Mouse (Mus musculus): ENCODE results near the gene Dlg1.

Dlg1 gene

DNA sequence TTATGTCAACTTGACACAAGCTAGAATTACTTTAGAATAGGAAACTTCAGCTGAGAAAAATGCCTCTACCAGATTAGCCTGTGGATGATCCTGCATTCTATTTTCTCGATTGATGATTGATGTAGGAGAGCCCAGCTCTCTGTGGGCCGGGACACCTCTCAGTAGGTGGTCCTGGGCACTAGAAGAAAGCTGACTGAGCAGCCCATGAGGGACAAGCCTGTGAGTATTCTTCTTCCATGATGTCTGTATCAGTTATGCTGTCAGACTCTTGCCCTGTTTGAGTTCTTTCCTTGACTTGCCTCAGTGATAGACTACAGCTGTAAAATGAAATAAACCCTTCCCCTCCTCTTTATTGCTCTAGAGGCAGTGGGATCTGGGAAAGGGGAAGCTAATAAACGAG lies 74.5 kb downstream of the Dlg1 start:
- DNase-seq (ENCODE audit: low spot score) = no peak

DNA sequence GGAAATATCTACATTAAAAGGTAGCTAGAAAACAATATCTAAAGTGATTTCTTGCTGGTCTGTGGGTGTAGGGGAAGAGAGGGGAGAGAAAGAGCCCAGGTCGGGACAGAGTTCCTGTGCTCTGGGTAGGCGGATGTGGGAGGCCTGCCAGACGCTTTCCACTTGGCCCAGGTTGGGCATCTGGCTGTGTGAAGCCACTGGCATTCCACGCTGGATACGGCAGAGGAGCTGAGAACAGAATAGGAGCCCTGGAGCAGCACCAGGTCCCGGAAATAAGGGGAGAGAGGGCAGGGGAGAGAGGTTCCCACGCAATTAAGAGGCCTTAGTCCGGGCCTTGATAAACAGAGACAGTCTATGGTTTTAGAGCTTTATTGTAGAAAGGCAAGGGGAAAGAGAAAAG lies 77.0 kb downstream of the Dlg1 start:
- DNase-seq (ENCODE audit: low spot score) = no peak

DNA sequence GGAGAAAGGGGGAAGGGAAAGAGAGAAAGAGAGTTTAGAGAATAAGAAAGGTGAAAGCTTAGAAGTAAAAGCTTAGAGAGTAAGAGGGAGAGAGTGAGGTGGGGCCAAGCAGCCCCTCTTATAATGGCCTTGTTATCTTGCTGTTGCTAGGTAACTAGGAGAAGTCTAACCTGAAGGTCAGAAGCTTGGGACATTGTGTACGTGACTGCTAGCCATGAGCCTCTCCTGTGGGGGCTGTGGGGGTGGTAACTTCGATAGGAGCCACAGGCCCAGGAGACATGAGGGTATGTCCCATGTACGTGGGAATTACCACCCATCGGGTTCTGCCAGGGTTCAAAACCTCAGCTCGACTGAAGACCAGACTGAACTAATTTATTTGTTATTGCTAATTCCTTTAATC lies 77.5 kb downstream of the Dlg1 start:
- DNase-seq (ENCODE audit: low spot score) = no peak

DNA sequence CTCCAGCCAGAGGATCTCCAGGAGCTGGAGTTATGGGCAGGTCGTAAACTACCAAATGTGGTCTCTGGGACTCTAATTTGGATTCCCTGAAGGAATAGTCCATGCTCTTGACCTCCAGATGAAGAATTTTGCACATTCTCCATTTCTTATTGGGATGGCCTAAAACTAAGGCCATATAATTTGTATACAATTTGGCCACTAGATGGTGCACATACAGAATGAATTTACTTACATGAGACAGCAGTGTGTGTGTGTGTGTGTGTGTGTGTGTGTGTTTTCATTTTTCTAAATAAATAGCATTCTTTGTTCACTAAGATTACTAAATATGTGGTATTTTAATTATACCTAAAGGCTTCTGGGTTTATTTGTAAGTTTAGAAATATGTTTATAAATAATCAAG lies 87.3 kb downstream of the Dlg1 start:
- no peak for DNase-seq (ENCODE audit: low spot score)

DNA sequence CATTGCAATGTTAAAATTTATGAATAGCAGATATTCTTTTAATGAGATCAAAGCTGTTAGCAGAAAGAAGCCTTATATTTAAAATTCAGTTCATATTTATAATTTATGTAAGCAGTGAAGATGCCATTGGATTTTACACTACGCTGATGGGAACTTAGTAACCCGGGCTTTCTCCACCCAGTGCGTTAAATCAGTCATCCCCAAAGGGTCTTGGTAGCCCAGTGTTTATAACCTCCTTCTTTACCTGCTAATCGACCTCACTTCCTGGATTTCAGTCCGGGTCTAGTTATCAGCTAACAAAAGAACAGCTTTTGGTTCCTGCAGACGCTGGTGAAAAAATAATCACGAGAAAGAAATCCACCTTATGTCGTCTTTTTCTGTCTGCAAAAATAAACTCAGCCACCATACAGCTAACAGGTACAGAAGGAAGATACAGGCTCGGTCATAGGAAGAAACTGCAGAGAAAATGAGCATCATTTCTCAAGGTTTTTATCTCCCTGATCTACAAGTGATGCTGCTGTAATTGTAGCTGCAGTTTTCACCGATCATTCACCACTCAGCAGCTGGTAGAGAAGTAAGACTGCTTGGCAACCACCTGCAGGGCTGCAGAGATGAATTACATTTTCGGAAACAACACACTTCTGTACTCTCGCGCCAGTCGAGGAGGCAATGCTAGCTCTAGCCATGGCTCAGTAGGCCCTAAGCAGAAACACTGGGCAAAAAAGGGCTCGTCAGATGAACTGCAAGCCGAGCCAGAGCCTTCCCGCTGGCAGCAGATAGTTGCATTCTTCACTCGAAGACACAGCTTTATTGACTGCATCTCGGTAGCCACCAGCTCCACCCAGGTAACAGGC lies 91.2 kb downstream of the Dlg1 start:
- DNase-seq (ENCODE audit: low spot score) = no peak

DNA sequence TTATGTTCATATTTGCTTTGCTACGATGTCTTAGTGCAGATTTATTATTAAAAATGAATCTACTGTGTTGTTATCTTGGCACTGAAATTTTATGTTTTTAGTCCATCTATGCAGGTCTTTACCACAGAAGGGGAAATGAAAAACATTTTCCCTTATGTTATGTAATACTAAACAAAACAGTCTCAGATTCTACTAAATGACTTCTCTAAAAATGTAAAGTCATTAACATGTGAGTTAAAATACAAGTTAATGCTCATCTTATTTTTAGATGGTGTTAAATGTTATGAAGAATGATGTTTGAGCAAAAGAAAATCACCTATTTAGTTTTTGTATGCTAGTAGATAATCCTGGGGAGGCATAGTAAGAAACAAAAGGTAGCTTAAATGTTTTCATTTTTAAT lies 91.8 kb downstream of the Dlg1 start:
- DNase-seq (ENCODE audit: low spot score) = no peak

DNA sequence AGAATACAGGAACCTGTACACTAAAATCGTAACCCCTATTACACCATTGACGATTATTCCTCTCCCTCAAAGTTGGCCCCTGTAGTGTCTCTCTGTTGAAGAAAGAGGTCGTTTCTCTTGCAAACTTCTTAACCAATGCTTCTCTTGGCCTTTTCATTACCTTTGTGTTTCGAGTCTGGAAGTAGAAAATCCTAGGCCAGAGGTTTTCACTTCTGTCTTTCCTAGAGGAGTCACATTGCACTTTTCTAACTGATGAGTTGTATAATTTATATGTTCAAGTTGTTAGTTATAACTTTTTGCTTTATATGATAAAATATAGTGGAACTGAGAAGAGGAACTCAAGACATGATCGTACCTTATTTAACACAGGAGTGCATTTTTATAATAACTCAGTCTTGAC lies 93.2 kb downstream of the Dlg1 start:
- DNase-seq (ENCODE audit: low spot score) = no peak

DNA sequence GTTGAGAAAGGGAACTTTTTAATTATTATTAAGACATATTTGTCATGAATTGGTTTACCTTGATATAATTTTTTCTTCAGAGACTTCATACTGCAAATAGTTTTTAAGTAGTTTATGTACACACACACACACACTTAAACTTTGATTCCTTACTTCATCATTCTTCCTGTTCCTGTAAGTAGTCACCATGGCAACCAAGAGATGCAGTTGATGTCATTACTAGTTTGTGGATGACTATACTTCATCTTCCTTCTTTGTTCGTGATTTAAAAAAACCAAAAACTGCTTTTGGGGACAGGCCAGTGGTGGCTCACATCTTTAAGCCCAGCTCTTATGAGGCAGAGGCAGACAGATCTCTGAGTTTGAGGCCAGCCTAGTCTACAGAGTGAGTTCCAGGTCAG lies 94.4 kb downstream of the Dlg1 start:
- no peak for DNase-seq (ENCODE audit: low spot score)

DNA sequence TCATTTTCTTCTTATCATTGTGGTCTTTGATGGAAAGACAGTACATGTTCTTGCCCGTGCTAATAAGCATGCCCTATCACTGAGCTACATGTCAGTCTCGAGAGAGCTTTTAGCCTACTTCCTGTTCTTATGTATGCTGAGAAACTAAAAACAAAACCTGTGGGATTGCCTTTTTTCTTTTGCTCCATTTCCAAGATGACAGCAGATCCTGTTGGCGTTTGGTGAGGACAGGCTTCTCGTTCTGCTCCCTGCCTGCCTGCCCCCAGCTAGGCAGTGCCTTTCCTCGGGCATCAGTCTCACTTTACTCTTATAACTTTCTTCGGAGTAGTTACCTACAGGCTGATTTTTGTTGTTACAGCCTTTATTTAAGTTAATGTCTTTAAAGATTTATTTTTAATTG lies 96.2 kb downstream of the Dlg1 start:
- DNase-seq (ENCODE audit: low spot score) = no peak

DNA sequence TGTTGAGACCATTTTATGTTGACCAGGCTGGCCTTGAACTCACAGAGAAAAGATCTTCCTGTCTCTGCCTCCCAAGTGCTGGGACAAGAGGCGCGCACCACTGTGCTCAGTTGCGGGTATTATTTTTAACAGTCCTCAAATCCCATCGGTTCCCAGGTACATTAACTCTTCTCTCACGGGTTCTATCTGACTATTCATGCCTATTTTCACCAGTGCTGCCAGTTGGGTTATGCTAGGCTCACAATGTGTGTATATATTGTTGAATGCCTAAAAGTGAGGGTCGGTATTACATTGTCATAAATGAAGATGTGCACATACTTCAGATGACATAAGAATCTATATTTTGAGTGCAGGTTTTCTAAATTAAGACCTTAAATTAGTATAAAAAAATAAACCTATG lies 103.1 kb downstream of the Dlg1 start:
- no peak for DNase-seq (ENCODE audit: low spot score)

DNA sequence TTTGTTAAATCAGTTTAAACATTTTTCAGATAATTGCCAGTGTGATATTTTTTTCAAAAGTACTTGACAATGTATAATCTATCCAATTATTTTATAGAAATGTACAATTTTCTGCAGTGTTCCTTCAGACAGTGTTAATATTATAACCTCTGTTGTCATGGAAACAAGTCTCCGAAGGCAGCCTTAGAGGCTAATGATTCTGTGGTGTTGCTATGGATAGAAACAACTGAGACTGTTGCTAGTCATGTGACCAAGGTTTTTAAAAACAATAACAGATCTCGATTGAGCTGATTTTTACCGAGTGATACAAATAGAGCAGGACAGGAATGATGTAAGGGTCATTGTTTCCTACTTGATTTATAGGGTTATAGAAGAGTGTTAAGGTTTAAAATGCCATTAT lies 103.5 kb downstream of the Dlg1 start:
- DNase-seq (ENCODE audit: low spot score) = no peak

DNA sequence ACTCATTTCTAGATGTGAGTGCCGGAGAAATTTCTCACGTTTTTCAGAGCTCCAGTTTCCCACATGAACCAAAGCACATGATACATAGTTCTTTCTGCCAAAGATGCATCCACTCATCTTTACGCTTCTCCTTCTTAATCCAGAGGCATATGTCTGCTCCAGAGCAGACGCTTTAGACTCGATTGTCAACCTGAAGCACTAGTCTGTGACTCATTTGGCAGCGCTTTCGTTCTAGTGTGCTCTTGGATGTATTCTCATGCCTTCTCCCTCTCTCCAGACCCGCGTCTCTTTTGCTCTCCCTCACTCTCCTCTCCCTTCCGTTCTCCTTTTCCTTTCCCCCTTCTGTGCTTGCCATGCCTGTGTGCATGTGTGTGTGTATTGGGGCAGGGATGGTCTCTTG lies 112.7 kb downstream of the Dlg1 start:
- DNase-seq (ENCODE audit: low spot score) = no peak

DNA sequence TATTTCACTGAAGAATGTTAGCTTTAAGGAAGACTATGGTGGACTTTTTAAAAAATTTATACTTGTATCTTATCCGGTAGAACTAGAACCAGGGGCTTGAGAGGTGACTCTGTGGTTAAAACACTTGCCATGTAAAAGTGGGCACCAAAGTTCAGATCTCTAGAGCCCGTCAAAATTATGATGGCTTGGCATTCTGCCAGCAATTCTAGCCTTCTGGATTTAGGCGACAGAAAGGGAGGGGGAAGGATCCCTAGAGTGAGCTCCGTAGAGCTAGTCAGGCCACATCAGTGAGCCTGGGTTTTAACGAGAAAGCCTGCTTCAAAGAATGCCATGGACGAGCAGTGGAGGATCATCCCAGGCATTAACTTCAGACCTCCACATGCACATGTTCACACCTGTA lies 117.8 kb downstream of the Dlg1 start:
- DNase-seq (ENCODE audit: low spot score) = no peak

DNA sequence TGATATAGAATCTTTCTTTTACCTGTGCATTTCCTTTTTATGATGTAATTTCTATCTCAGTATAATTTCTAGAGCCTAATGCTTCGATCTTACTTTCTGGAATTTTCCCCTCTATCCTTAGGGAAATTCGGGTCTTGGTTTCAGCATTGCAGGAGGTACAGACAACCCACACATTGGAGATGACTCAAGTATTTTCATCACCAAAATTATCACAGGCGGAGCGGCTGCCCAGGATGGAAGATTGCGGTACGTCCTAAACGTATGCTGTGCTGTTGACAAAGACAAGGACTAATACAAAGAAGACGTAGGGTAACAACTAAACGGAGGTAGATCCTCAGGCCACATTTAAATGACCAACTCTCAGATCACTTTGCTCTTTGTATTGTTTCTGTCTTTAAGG lies 126.8 kb downstream of the Dlg1 start:
- DNase-seq (ENCODE audit: low spot score) = no peak

DNA sequence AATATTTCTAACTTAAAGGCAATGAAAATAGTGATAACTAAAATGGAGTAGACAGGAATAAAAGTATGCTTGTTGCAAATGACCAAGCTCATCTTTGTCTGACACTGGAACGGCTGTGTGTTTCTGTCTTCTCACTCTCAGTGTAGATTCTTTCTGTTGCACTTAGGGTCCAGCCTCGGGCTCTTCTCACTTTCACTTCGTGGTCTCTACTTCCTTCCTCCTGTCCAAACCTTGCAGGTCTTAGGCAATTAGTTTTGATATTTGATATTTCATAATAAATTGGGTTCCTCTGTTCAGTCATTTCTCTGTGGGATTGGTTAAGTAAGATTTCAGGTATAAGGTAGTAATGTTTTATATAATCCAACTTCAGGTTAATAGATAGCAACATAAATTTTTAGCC lies 140.4 kb downstream of the Dlg1 start:
- DNase-seq (ENCODE audit: low spot score) = no peak

DNA sequence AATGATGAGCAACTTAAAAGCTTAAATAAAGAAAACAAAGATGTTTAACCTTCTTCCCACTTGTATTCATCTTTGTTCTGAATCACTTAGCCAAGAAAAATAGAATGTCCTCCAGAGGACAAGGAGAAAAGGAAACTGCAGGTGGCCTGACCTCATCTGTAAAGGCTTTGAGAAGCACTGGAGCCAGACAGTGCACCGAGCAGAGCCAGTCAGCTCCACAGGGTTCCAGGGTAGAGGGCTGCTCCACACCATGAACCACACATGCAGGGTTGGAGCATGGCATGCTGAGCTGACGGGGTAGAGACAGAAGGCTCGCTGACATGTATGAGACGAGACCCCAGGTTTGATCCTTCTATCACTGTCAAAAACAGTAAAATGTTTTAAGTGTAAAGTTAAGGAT lies 162.8 kb downstream of the Dlg1 start:
- DNase-seq (ENCODE audit: low spot score) = no peak

DNA sequence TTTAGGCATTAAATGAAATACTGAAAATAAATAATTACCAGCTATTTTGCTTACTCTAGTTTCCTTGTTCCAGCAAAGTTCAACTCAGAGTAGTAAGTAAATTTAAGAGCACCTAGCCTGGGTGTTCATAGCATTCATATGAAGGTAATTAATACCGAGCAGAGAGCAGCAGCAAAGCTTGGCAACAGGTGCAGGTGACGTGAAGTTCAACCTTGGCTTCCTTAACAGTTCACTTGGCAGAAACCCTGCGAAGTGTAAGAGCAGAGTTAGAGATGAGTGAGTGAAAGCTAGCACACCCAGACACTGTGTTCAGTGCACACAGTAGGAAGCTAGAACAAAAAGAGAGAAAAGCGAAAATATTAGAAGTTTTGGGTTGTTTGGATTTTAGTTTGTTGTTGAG lies 167.5 kb downstream of the Dlg1 start:
- DNase-seq (ENCODE audit: low spot score) = no peak

DNA sequence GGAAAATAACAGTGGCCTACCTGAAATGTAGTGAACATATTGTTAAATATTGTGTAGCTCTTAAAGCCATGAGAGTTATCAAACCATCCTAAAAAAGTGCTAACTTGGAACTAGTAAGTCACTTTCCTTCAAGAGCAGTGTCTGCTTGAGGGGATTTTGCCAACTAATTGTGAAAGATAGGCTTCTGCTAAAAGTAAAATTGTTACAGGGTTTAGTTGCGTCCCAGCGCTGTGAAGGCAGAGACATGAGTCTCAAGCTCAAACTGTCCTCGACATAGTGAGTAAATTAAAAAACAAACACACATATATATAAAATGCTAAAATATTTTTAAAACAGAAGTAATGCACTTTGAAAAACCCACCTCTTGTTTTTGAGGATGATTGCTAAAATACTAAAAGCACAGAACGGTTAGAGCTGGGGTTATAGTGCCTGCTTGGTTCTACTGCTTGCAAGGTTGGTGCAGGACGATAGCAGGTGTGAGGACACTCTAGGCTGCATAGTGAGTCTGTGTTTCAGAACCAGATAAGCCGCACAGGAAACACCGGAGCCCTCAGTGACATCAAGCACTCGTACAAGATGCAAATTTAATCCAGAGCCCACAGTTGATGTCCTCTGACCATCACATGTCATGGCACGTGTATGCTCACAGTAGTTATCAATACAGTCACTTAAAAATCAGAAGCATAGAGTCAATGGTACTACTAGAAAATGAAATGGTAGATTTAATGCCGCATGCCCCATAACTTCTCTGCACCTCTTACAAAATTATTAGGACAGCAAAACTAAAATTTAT lies 169.6 kb downstream of the Dlg1 start:
- DNase-seq (ENCODE audit: low spot score) = no peak

DNA sequence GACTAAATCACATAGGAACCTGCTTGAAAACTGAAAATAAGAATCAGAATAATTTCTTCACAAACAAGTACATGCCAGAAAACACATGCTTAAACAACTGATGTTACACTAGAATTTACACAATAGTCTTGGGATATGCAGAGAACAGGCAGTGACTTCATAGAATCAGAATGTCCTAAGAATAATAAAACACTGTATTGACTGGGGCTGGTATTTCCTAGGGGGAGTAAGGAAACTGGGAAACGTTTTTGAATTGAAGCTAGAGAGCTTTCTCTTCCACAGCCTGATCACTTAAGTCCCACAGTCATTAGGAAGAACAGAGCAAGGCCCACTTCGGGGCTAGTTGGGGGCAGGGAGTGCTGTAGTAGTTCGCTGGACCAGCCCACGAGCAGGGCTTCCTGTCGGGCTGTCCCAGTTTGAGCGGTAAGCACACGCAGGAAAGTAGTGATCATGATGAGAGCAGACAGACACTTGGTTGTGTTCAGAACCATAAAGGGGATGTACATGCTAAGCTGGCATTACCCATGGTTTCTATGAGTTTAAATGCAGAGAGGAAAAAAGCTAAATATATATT lies 170.9 kb downstream of the Dlg1 start:
- DNase-seq (ENCODE audit: low spot score) = no peak

DNA sequence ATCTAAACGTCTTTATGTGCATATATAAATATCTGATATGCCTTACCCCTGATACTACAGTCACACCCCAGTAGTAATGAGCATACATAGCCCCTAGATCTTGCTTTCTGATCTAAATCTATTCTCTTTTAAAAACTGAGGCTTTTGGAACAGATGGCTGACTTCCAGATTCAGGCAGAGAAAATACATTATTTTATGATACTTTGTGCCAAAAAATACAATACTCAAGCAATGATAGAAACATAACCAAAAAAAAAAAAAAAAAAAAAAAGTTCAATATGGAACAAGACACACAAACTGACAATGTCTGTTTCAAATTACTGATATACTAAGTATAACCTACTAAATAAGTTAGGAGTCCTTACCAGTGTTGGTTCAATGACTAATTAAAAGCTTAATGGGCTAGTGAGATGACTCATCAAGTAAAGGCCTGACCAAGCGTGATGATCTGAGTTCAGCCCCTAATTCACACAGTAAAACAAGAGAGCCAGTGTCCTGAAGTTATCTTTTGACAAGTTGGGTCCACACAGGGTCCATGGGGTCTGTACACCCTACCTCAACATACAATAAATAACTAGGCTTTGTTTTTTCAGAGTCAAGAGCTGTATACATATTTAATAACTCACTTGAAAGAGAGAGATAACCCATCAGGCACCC lies 171.5 kb downstream of the Dlg1 start:
- no peak for DNase-seq (ENCODE audit: low spot score)

DNA sequence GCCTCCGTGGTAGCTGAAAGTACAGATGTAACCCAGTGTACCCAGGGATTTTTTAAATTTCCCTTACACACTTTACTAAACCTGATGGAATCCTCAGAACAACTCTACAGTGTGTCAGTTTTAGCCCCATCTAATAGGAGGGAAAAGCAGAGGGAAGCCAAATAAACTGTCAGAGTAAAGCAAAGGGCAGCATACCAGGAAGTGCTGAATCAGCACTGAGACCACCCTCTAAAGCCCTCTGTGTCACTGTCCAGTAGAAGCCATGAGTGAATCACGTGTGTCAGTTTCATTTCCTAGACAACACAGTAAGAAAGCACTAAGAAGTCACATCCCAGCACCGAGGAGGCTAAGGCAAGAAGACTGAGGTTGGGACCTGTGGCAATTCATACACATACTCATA lies 174.1 kb downstream of the Dlg1 start:
- DNase-seq (ENCODE audit: low spot score) = no peak

DNA sequence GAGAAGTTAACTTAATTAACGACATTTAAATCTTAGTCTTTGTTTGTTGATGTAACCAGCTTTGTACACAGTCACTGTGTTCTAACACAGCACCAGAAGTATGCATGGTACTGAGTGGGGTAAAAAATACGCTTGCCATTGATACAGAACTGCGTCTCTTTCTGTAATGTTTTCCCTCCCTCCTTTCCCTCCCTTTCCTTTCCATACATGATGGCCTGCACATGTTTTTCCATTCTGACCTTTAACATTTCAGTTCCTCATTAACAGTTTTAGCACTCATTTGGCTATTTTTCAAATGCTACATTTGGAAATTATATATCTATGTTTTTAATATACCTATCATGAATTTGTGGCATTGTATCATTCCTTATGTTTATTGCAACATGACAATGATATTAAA lies 181.0 kb downstream of the Dlg1 start:
- DNase-seq (ENCODE audit: low spot score) = no peak

DNA sequence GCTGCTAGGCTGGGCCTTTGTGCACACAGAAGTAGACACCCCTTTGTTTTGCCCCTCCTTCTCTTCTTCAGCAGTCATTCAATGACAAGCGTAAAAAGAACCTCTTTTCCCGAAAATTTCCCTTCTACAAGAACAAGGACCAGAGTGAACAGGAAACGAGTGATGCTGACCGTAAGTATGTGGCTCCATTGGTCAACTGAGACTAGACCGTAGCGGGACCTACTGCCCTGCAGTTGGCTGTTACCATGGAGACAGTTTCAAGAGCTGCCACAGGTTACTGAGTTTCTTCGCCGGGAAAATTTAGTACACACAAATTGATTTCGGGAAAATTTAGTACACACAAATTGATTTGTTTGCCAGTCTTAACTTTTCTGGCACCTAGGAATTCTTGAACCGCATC lies 183.5 kb downstream of the Dlg1 start:
- DNase-seq (ENCODE audit: low spot score) = no peak
